Mouse (Mus musculus): Measurements from ENCODE around the gene Ldlrad3. TPM values are rescaled to one million over a fixed set of nuclear protein-coding genes. Genes with fewer than 3 reads are reported as not detected.
A peak's percentile ranks its signal among the peaks of the same experiment; 100 is the strongest.

Gene Ldlrad3
- total RNA-seq, 2 experiments from 2014 or later: 9.8 to 9.9 TPM

DNA sequence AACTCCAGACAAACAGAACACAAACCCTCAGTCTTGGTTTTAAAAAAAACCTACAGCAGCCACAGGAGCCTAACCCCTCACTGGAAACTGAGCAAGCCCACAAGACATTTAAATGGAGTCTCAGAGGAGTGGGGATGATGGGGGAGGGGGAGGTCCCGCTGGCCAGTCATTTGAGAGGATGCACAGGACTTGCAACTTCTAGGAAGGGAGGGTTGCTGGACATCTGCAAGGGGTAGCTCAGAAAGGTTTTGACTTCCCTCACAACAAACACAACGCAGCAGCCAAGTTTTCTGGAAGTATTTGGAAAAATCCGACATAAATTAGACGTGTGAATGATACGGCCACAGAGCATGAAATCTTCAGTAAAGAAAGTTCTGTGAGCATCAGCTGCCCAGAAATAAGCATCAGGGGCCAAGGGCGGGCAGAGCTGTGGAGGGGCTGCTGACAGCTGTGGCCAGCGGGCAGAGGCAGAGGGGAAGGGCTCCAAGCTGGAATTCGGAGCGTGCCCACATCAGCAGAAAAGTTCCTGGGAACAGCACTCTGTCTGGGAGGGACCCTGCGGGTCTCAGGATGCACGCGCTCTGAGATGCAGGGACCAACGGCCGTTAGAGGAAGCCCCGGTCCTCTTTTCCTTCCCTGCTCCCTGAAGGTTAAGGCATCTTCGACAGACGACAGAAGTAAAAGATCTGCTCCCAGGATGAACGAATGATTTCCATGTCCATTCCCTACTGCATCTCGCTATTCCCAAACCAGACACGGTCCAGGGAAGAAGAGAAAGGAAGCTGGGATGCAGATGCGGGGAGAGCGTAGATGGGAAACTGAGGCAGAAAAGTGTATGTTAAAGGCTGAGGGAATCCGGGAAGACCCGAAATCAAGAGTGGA lies 875 bp downstream of the Ldlrad3 start:
- DNase-seq: peak; percentile 38

DNA sequence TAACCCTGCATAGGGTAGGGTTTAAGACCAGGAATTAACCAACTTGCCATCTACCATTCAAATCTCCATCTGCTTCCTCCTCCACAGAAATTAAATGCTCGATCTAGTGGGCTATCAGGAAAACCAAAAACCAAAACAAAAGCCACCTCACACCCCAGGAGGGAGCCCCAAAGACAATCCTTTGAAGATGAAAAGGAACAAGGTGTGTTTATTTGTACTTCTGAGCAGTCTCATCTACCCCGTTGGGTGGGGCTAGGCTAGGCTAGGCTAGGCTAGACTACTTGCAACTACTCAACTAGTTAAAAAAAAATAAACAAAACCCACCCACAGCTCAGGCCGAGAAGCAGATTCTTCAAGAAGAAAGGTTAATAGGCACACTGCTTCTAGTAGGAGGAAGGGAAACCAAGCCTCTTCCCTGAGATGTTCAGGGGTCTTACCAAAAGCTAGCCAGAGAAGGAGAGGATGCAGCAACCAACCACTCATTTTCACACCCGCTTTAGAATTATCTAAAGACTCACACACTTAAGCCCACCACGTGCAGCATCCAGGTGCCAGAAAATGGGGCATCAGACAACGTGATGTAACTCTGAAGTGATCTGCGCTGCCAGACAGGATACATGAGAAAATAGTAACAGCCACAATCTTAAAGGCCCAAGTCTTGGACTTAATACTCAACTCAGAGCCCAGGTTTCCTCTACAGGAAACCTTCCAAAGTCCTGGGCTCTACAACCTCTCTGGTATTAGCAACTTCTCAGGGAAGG lies 2.3 kb downstream of the Ldlrad3 start:
- DNase-seq: no peak

DNA sequence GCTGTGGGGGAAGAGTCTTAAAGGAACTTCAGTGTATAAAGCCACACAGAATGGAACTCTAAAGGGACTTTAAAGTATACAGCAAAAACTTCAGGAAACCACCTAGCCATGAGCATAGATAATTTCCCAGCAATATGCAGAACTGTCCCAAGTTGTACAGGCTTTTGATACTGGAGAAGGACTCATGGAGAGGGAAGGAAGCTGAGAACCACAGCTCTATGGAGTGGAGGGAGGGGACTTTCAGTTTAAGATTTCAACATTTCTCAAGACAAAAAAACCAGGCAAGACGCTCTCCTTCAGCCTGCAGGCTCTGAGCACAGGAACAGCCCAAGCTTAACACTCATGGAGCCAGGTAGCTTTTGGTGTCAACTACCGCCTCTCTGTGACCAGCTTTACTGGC lies 4.7 kb downstream of the Ldlrad3 start:
- DNase-seq: no peak

DNA sequence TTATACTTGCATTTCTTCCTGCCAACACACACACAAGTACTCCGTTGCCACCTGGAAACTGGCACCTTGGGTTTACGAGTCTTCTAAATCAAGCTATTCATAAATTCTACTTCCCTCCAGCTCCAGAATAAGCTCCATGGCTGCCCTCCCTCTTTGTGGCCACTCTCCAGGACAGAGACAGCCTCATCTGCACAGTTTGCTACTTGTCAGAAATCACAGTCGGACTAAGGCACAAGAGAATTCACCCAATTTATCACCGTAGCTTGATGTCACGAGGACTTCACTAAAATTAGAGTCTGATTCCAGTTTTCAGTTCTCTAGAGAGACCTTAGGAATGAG lies 9.8 kb downstream of the Ldlrad3 start:
- DNase-seq: no peak

DNA sequence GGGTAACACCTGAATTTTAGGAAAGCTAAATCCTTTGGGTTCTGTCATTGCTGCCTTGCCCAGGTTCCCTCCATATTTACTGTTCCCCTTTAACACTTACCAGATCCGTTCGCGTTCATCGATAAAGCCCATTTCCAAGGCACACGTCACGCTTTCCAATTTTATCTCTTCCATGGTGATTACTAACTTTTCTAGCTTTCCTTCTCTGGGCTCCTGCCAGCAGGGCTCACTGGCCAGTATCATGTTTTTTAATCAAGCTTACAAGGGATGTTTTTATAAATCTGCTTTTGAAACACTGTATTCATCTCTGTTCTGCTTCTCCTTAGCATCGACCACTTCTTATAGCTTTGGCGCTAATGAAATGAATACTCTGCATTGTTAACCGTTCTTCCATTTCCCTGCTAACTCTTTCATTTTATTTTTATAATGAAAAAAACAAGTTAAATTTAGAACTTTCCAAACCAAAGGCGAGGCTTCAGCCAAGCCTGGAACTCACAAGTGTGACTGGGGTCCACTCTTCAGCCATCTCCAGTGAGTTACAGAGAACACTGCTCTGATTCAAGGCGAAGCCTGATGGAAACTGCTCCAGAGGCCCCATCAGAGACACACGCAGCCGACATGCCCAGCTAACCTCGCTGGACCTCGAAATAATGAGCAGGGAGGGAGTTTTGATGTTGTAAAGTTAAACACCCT lies 10.3 kb downstream of the Ldlrad3 start:
- DNase-seq: no peak

- DNase-seq: no peak
Observed at GRCm38 (mm10) chr2:102172458-102172857, 13.7 kb downstream of the Ldlrad3 start.

GRCm38 (mm10) chr2:102166550-102167325 lies 19.4 kb downstream of the Ldlrad3 start:
- peak; percentile 36 for DNase-seq

- DNase-seq: no peak
Observed at GRCm38 (mm10) chr2:102163106-102163505, 23.1 kb downstream of the Ldlrad3 start.

- DNase-seq: no peak
Observed at GRCm38 (mm10) chr2:102157555-102157954, 28.6 kb downstream of the Ldlrad3 start.

DNA sequence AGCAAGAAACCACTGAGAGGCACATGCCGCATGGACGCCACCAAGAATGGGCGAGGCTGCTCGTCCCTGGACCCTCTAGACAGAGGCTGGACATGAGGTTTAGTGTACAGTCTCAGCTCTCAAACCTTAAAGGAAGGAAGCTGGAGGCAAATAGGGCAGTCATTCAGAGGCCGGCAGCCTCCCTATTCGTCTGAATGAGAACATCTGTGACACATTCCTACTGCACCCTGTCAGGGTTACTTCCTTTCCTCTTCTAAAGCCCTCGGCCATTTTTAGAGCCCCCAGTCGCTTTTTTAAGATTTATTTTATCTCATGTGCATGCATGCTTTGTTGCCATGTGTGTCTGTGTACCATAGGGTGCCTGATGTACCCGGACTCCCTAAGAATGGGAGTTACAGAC lies 29.2 kb downstream of the Ldlrad3 start:
- no peak for DNase-seq

DNA sequence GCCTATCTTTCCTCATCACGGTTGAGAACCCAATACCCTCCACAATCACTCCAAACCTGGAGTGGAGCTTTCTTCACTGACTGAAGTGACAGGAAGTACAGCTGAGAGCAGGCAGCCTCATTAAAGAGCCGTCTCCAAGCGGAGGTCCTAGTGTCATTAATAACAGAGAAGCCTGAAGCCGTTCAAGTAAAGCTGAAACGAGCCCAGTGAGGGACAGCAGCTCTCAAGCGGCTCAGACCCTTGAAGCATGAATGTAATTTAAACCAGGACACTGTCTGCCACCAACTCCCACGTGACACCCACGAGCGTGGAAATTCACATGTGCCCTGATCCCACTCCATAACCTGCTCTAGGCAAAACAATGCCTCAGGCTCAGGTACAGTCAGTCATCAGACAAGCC lies 29.7 kb downstream of the Ldlrad3 start:
- no peak for DNase-seq

GRCm38 (mm10) chr2:102155306-102156015 lies 30.7 kb downstream of the Ldlrad3 start:
- no peak for DNase-seq

DNA sequence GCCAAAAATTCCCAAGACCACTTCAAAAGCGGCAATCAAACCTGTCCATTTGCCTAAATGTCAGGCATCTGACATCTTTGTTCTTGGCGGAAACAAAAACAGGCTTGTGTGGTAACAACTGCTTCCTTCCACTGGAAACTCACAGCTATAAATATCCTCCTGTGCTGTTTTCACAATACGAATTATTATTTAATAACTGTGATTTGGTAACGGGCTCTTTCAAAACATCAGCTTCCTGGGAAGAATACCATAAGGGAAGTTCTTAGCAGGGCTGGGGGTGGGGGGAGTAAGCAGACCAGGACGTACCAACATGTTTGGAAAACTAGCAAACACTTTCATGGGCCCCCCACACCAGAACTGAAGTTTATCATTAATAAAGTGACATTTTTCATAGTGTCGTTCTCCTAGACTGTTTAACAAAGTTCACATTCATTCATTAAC lies 31.4 kb downstream of the Ldlrad3 start:
- no peak for DNase-seq

DNA sequence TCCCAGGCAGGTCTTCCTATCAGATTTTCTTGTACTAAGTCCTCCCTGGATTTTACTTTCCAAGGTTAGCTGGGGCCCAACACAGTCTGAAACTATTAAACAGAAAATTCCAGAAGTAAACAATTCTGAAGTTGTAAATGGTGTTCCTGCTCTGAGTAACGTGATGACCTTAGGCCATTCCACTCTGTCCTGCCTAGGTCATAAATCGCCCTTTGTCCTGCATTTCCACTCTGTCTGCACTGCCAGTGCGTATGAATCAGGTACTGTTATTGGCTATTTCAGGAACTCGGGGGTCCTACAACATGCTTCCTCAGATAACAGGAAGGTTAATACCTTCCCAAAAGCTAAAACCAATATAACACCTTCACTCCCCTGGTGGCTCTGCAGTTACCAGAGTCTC lies 31.9 kb downstream of the Ldlrad3 start:
- DNase-seq: no peak

GRCm38 (mm10) chr2:102153516-102153915 lies 32.7 kb downstream of the Ldlrad3 start:
- DNase-seq: no peak

DNA sequence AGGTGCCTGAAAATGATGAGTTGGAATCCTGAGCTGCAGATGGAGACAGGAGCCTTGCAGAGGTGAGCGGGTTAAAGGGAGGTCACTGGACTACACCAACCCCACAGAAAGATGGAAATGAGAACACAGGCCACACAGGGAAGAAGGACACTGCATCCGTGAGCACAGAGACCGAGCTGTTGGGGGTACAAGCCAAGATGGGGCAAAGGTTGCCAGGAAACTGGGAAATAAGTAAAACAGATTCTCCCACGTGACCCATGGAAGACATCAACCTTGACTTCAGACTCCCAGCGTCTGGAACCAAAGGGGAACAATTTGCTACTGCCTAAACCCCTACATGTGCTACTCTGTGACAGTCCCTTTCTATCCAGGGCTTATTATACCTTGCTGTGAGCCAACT lies 33.3 kb downstream of the Ldlrad3 start:
- no peak for DNase-seq

DNA sequence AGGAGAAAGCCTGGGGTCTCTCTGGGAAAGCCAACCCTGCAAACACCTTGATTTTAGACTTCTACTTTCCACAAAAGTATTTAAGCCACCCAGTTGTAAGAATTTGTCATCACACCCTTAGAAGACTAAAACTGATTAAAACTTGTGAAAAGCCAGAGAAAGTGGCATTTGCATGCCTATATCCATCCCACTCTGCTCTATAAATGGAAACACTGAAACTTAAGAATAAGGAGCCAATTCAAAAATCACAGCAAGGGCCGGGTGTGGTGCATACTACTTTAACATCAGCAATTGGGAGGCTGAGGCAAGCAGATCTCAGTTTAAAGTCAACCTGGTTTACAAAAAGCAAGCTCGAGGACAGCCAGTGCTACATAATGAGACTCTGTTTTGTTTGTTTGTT lies 37.1 kb downstream of the Ldlrad3 start:
- DNase-seq: no peak

DNA sequence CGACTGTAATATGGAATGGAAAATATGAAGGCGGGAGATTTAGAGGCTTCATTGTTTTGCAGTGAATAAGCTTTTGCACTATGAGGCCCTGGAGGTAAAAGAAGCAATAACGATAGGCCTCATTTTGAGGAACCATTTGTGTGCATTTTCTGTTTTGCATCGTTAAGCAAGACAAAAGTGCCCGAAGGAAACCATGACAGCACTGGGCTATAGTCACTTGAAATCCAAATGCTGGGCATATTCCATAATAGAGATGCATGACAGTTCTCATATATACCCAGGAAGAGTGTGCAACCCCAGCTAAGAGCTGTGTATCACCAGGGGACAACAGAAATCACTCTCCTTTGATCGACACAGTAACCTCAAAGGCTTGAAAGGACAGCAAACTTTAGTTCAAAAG lies 38.1 kb downstream of the Ldlrad3 start:
- DNase-seq: no peak

- no peak for DNase-seq
Observed at GRCm38 (mm10) chr2:102147561-102147960, 38.6 kb downstream of the Ldlrad3 start.

GRCm38 (mm10) chr2:102146386-102146785 lies 39.8 kb downstream of the Ldlrad3 start:
- no peak for DNase-seq

GRCm38 (mm10) chr2:102145036-102145435 lies 41.1 kb downstream of the Ldlrad3 start:
- DNase-seq: no peak

- no peak for DNase-seq
Observed at GRCm38 (mm10) chr2:102144311-102144710, 41.9 kb downstream of the Ldlrad3 start.
